Mouse (Mus musculus): ENCODE data around the gene Frs2. TPM values are rescaled to one million over a fixed set of nuclear protein-coding genes. Genes with fewer than 3 reads are reported as not detected.
A peak's percentile ranks its signal among the peaks of the same experiment; 100 is the strongest.

Gene Frs2
- polyA plus RNA-seq, 1 experiment: 14.9 TPM

GRCm38 (mm10) chr10:117094504-117095329, 53.6 kb downstream of the Frs2 start:
- H3K4me1 ChIP-seq (ENCODE audit: control insufficient read depth, insufficient read depth, low read length): peaks cover 9% of the 10 kb centered on the region
- H3K4me3 ChIP-seq (replicated peaks; ENCODE audit: extremely low read depth, low read depth, low read length): no peak overlapping the region
- TF ChIP-seq CTCF (IDR thresholded peaks at IDR 0.05; ENCODE audit: insufficient read depth, low read length) (no peak), POLR2A (IDR thresholded peaks at IDR 0.05; ENCODE audit: borderline replicate concordance, extremely low read depth, low read depth, low read length) (no peak)
- WGBS: 39% methylated on average over 15 of the region's 15 CpGs
- DNase-seq: peak; percentile 21

- no peak for DNase-seq
- Histone ChIP-seq H3K4me3 (replicated peaks; ENCODE audit: extremely low read depth, low read depth, low read length) (no peak overlapping the region), H3K4me1 (ENCODE audit: control insufficient read depth, insufficient read depth, low read length) (peaks cover 4% of the 10 kb centered on the region)
- WGBS: 36% methylated on average over 4 of the region's 4 CpGs
- TF ChIP-seq CTCF (IDR thresholded peaks at IDR 0.05; ENCODE audit: insufficient read depth, low read length): no peak
- TF ChIP-seq POLR2A (IDR thresholded peaks at IDR 0.05; ENCODE audit: borderline replicate concordance, extremely low read depth, low read depth, low read length): no peak
Measured at GRCm38 (mm10) chr10:117089628-117090027, 58.7 kb downstream of the Frs2 start.

- 69% methylated on average over 2 of the region's 2 CpGs for WGBS
- peaks cover 3% of the 10 kb centered on the region; the same call in 1 of the 2 replicates for H3K4me1 ChIP-seq (ENCODE audit: control insufficient read depth, insufficient read depth, low read length)
- no peak for TF ChIP-seq POLR2A (IDR thresholded peaks at IDR 0.05; ENCODE audit: borderline replicate concordance, extremely low read depth, low read depth, low read length)
- TF ChIP-seq CTCF (IDR thresholded peaks at IDR 0.05; ENCODE audit: insufficient read depth, low read length): no peak
- no peak overlapping the region for H3K4me3 ChIP-seq (replicated peaks; ENCODE audit: extremely low read depth, low read depth, low read length)
- DNase-seq: no peak
Measured at GRCm38 (mm10) chr10:117081914-117082359, 66.4 kb downstream of the Frs2 start.

GRCm38 (mm10) chr10:117081326-117081725, 67.0 kb downstream of the Frs2 start:
- TF ChIP-seq POLR2A (IDR thresholded peaks at IDR 0.05; ENCODE audit: borderline replicate concordance, extremely low read depth, low read depth, low read length) (no peak), CTCF (IDR thresholded peaks at IDR 0.05; ENCODE audit: insufficient read depth, low read length) (no peak)
- no peak overlapping the region for H3K4me3 ChIP-seq (replicated peaks; ENCODE audit: extremely low read depth, low read depth, low read length)
- DNase-seq: no peak
- WGBS: 74% methylated on average over 4 of the region's 4 CpGs
- peaks cover 3% of the 10 kb centered on the region; the same call in 1 of the 2 replicates for H3K4me1 ChIP-seq (ENCODE audit: control insufficient read depth, insufficient read depth, low read length)

GRCm38 (mm10) chr10:117078284-117078683, 70.0 kb downstream of the Frs2 start:
- Histone ChIP-seq H3K4me1 (ENCODE audit: control insufficient read depth, insufficient read depth, low read length) (peaks cover 3% of the 10 kb centered on the region; the same call in 1 of the 2 replicates), H3K4me3 (replicated peaks; ENCODE audit: extremely low read depth, low read depth, low read length) (no peak overlapping the region)
- DNase-seq: no peak
- TF ChIP-seq POLR2A (IDR thresholded peaks at IDR 0.05; ENCODE audit: borderline replicate concordance, extremely low read depth, low read depth, low read length): no peak
- peak; percentile 57 for TF ChIP-seq CTCF (IDR thresholded peaks at IDR 0.05; ENCODE audit: insufficient read depth, low read length)
- 77% methylated on average over 6 of the region's 6 CpGs for WGBS

- WGBS: 67% methylated on average over 7 of the region's 7 CpGs
- Histone ChIP-seq H3K4me3 (replicated peaks; ENCODE audit: extremely low read depth, low read depth, low read length) (no peak overlapping the region), H3K4me1 (ENCODE audit: control insufficient read depth, insufficient read depth, low read length) (no peaks in the 10 kb centered on the region)
- no peak for TF ChIP-seq POLR2A (IDR thresholded peaks at IDR 0.05; ENCODE audit: borderline replicate concordance, extremely low read depth, low read depth, low read length)
- TF ChIP-seq CTCF (IDR thresholded peaks at IDR 0.05; ENCODE audit: insufficient read depth, low read length): no peak
- DNase-seq: no peak
Measured at GRCm38 (mm10) chr10:117073176-117073575, 75.2 kb downstream of the Frs2 start.

- DNase-seq: no peak
- TF ChIP-seq POLR2A (IDR thresholded peaks at IDR 0.05; ENCODE audit: borderline replicate concordance, extremely low read depth, low read depth, low read length) (no peak), CTCF (IDR thresholded peaks at IDR 0.05; ENCODE audit: insufficient read depth, low read length) (no peak)
- 73% methylated on average over 18 of the region's 18 CpGs for WGBS
Measured at GRCm38 (mm10) chr10:117072191-117072888, 76.0 kb downstream of the Frs2 start.

GRCm38 (mm10) chr10:117069109-117069508, 79.2 kb downstream of the Frs2 start:
- no peak for DNase-seq
- H3K4me3 ChIP-seq (replicated peaks; ENCODE audit: extremely low read depth, low read depth, low read length): no peak overlapping the region
- H3K4me1 ChIP-seq (ENCODE audit: control insufficient read depth, insufficient read depth, low read length): no peaks in the 10 kb centered on the region
- TF ChIP-seq POLR2A (IDR thresholded peaks at IDR 0.05; ENCODE audit: borderline replicate concordance, extremely low read depth, low read depth, low read length) (no peak), CTCF (IDR thresholded peaks at IDR 0.05; ENCODE audit: insufficient read depth, low read length) (no peak)
- WGBS: 91% methylated on average over 3 of the region's 3 CpGs

More at GRCm38 (mm10) chr10:117072191-117072888, 76.0 kb downstream of the Frs2 start:
- Histone ChIP-seq H3K4me3 (replicated peaks; ENCODE audit: extremely low read depth, low read depth, low read length) (no peak overlapping the region), H3K4me1 (ENCODE audit: control insufficient read depth, insufficient read depth, low read length) (no peaks in the 10 kb centered on the region)

- TF ChIP-seq POLR2A (IDR thresholded peaks at IDR 0.05; ENCODE audit: borderline replicate concordance, extremely low read depth, low read depth, low read length) (no peak), CTCF (IDR thresholded peaks at IDR 0.05; ENCODE audit: insufficient read depth, low read length) (no peak)
- no peak for DNase-seq
- WGBS: 4% methylated on average over 7 of the region's 7 CpGs
- peak overlapping the region; percentile 57 for H3K4me3 ChIP-seq (replicated peaks; ENCODE audit: extremely low read depth, low read depth, low read length)
- no peaks in the 10 kb centered on the region for H3K4me1 ChIP-seq (ENCODE audit: control insufficient read depth, insufficient read depth, low read length)
Measured at GRCm38 (mm10) chr10:117064076-117064475, 84.3 kb downstream of the Frs2 start.
